Mouse (Mus musculus) c-Kit-positive CD71-negative TER-119-negative erythroid progenitor cells, embryonic 14.5 days (primary cell): ENCODE measurements around the gene Rbms1.
A peak's percentile ranks its signal among the peaks of the same experiment; 100 is the strongest.

Source experiments
- DNase-seq: peaks from one replicate; pipeline ENCODE4 v3.0.0-alpha.2; 2013; ENCODE audit warnings: low read depth

Rbms1 gene

GRCm38 (mm10) chr2:60755101-60755500 is 207.9 kb downstream of the Rbms1 start:
- DNase-seq, result no peak

DNA sequence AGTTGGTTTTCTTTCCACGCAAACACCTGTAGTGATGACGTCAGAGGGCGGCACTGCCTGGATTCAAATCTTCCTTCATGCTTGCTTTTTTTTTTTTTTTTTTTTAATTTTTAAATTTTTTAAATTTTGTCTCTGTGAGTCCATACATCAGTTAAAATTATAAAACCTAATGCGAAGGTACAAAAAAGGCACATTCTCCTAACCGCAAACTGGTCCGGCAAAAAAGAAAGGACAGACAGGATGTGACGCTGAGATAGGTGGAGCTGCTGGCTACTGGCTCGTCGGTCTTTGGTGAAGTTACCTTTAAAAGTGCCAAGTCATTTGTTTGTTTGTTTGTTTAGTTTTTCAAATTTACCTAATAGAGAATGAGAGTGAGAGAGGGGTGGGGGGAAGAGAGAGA is 211.7 kb downstream of the Rbms1 start:
- DNase-seq, result no peak

DNA sequence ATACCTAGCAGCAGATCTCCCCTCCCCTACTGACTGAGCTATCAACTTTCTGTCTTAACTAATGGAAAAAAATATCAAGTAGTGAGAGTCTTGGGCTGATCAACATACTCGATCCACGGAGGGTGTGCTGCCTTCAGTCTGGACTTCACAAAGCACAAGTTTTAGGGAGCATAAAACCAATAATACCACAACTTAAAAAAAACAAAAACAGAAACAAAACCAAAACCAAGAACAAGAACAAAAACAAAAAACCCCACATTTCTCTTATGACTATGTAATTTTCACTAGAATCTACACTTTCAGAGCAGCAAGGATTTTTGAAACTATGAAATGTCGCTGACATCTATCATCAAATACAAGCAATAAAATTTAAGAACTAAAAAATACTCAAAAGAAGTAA is 212.4 kb downstream of the Rbms1 start:
- no peak for DNase-seq

DNA sequence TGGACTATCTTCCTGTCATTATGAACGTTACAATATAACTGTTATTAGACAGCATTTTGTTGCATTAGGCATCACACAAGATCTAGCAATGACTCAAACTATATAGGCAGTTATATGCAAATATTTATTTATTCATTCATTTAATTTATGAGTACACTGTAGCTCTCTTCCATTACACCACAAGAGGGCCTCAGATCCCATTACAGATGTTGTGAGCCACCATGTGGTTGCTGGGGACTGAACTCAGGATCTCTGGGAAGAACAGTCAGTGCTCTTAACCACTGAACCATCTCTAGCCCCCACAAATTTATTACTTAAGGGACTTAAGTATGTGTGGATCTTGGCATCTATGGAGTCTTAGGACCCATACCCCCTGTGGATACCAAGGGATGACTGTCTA is 214.4 kb downstream of the Rbms1 start:
- DNase-seq, result no peak

GRCm38 (mm10) chr2:60747590-60747989 is 215.4 kb downstream of the Rbms1 start:
- DNase-seq, result no peak

DNA sequence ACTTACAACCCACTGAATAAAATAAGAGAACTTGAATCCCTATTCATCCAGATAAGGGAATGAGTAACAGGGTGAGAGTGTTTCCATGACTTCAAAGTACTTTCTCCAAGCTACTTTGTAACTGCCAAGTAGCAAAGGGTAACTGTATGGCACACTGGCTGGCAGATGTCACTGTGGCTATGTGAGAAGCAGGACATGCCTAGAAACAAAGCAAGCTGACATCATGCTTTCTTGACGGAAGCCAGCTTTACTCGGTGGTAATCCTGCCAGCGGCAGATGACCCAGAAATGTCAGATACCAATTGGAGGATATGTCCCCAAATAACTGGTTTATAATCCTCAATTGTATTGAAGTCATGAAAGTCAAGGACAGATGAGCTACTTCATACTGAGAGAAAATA is 218.3 kb downstream of the Rbms1 start:
- DNase-seq, result no peak

- peak; percentile 10 for DNase-seq
Measured at GRCm38 (mm10) chr2:60739389-60740137, 223.4 kb downstream of the Rbms1 start.

DNA sequence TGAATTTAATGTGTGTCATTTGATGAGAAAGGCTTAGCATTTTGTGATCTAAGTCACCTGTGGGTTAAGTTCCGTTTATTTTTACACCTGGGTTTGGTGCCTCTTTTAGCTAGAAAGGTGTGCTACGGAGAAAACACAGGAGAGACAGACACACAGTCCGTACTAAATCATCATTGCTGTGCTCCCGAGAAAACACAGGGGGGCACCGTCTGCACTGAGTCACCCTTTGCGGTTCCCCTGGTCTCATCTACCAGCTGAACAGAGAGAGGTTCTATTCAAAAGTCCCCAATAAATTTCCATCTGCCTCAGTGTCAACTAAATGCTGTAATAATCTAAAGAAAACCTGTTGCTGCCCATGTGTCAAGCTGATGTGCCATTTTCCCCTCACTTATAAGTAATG is 232.1 kb downstream of the Rbms1 start:
- no peak for DNase-seq

- no peak for DNase-seq
Measured at GRCm38 (mm10) chr2:60730024-60730423, 233.0 kb downstream of the Rbms1 start.

DNA sequence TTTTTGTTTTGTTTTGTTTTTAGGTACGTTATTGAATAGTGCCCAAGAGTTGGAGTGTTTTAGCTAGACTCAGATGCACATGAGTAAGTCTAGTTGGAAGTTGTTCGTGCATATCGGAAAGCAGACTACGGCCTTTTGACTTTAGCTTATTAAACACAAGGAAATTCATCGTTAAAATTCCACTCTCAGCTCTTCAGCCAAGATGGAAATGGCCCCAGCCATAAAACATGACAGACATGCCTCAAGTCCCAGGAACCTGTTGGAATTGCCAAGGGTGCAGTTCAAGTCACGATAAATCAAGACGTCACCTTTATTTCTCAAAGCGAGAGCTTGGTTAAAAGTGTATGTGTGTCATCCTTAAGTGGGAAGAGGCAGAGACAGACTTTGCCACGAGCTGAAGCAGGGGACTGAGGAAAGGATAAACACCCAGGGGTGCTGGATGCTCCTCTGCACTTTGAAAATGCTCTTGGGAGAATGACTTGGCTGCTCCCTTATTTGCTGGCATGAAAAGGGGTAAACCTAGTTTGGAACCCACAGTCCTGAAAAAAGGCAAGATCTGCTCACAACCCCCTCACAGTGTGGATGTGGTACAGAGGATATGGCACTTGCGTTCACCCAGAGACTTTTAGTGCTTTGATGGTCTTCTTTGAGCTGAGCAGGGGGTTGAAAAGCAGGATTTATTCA is 233.9 kb downstream of the Rbms1 start:
- no peak for DNase-seq

- DNase-seq, result no peak
Measured at GRCm38 (mm10) chr2:60724660-60725059, 238.3 kb downstream of the Rbms1 start.

DNA sequence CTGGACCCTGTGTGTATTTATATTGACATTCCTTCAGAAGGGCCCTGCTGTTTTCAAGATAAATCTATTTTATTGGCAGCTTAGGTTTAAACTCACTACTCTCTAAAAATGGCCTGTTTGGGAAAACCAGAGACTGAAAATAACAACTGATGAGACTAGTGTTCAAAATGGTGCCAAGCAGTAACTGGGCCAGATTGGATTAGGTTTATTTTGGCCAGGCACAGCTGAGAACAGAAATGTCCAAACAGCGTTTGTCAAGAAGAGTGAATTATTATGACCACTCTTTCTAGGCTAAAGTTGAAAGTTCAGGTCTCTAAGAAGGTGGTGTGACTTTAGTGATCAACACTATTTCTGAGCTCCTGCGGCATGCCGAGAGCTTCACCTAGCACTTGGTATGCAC is 240.0 kb downstream of the Rbms1 start:
- no peak for DNase-seq

- DNase-seq, result no peak
Measured at GRCm38 (mm10) chr2:60722514-60722913, 240.5 kb downstream of the Rbms1 start, which contains the start of gene Itgb6. Itgb6 (minus strand) TSS chr2:60722643.

DNA sequence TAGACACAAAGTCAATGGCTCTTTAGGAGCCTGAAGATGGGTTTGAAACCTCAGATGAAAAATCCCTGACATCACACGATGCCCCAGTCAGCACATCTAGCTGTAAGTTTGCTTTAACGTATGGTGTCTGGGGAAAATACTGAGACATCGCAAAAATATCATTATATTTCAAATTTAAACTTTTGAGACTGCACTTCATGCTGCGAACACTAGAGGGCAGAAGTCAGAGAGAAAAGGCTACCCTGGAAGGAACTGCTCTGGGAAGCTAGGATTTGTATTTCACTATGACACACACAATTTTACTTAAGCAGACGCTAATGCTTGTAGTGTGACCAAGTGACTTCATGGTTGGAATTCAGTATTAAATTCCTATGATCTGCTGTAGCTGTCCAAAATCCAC is 242.1 kb downstream of the Rbms1 start:
- DNase-seq, result no peak

- DNase-seq, result no peak
Measured at GRCm38 (mm10) chr2:60720205-60720604, 242.8 kb downstream of the Rbms1 start.

DNA sequence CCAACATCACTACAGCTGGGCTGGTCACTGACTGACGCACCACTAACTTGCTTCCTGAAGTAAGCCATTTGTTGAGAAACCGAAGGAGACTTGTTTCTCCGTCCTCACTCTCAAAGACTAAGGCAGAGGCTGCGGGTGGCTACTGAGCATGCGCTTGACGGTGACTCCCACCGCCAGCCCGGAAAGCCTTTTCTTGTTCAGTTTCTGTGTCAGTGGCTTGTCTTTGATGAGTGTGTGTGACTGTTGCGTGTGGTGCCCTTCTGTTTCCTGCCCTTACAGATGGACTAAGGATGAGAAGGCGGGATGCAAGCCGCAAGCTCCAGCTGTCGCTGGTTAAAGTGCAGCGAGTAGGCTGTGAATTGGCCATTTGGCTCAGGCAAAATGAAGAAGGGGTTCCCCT is 245.6 kb downstream of the Rbms1 start:
- no peak for DNase-seq

- no peak for DNase-seq
Measured at GRCm38 (mm10) chr2:60716549-60716948, 246.4 kb downstream of the Rbms1 start.

DNA sequence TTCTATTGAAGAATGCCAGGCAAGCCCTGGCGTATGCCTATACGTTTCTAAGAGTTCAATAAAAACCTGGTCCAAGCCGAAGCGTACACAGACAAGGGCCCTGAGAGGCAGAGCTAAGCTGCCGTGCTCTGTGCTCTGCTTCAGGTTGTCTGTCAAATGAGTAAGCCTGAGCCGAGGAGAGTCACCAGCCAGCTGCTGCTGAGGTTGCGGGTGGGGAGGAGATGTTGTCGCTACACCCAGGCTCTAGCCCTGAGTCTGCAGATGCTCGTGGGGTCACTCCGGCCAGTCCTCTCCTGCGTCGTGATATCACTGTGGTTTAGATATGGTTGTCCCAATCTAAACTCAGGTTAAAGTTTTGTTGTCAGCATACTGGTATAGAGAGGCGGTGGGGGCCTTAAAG is 247.2 kb downstream of the Rbms1 start:
- DNase-seq, result no peak

GRCm38 (mm10) chr2:60714971-60715502 is 248.0 kb downstream of the Rbms1 start:
- DNase-seq, result no peak

DNA sequence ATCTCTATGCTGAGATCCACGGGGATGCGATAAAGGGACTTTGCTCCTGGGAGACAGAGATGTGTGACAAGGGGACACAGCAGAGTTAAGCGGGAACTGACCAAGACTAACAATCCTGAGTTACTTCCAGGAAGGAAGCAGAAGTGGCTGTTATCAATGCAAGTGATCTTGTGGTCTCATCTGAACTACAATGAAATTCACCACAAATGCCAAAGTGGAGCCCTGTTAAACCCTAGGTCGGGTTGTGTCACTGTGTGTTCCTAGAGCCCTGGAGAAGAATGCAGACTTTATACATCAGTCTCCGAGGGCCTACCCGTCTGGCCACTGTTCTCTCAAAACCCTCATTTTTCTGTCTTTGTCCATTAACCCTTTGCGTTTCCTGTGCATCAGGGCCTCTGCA is 248.5 kb downstream of the Rbms1 start:
- DNase-seq, result peak; percentile 8

DNA sequence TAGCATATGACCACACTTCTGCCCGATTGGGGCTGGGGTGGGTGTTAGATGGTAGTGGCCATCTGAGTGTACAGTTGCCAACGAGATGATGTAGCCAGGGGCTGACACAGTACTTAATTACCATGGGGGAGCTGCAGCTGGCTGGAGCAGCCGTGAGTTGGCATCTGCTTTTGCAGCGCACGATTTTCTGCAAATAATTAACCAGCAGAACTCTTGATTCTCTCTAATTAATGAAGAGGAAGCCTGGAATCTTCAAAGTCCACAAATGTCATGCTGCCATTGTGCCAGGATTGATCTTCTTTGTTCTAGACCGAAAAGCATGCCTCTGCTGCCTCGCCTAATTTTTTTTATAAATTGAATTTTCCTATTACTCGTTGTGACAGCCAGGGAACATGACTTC is 249.1 kb downstream of the Rbms1 start:
- no peak for DNase-seq

DNA sequence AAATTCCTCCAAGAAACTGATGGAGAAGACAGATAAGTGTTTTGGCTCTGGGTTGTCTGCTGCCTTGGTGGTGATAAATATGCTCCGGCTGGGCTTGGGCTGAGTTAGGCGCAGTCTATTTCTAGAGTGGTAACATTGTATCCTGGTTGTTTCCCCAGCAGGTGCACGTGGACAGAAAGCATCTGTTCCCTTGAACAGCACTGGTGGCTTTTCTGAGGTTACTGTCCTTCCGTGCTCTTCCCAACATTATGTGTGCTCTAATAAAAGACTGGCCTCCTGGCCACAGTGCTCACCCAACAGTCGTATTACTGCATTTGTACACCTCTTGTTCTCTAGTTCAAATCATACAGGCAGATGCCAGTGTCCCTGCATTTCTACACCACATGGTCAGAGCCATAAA is 250.1 kb downstream of the Rbms1 start:
- DNase-seq, result no peak

- DNase-seq, result no peak
Measured at GRCm38 (mm10) chr2:60712483-60712882, 250.5 kb downstream of the Rbms1 start.
